Mouse (Mus musculus): ENCODE data around the gene Serpine2. TPM values are rescaled to one million over a fixed set of nuclear protein-coding genes. Genes with fewer than 3 reads are reported as not detected.
A peak's percentile ranks its signal among the peaks of the same experiment; 100 is the strongest.

Serpine2 gene
- polyA plus RNA-seq (2015; fragmentation: Nextera tagmentation; extraction: Ambion mirVana): 342 and 369 TPM in 2 replicates

DNA sequence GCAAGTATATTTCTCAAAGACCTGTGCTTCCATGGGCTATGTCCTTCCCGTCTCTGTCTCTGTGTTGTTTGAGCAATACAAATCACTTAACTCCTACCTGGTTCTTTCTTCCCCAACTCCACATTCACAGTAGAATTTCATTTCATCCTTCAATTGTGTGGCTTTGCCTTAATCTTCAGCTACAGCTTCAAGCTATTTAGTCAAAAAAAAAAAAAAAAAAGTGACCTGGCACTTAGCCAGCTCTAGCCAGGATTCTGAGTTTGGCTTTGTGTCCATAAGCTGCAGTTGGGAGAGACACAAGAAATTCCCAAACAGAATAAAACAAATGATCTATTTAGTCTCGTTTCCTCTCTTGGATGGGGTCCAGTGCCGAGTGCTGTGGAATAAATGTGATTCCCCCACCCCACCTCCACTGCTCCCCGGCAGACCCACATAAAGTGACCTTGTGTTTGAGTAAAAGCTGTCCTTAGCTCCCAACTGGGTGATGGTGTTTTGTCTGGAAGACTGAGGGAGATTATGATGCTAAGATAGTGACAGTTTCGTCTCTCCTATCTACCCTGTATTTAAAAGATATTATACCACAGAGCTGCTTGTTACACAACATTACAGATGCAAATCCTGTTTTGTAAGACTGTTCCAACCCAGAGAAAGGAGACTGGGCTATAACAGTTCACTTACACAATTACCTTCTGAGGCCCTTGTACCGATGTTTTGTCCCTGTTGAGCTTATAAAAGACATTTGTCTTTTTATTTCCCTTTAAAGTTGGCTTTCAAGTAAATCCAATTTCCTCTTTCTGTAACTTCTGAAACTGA, at the start of gene Serpine2:
Gene Serpine2, minus strand, starts transcription at position 51 of the 813 bp plus-strand sequence.
- WGBS: 8% methylated on average over 6 of the region's 6 CpGs
- no peaks in the 10 kb centered on the region for H3K36me3 ChIP-seq (ENCODE audit: control insufficient read depth, insufficient read depth, low read length)
- H3K4me3 ChIP-seq (ENCODE audit: low read length): no peak within 1 kb of the TSS; the same call in 1 of the 2 replicates
- H3K4me1 ChIP-seq (replicated peaks; ENCODE audit: control insufficient read depth, insufficient read depth, low read length): peaks cover 27% of the 10 kb centered on the region
- H3K9me3 ChIP-seq (ENCODE audit: control insufficient read depth, low read length): no peaks in the 10 kb centered on the region
- peak within 1 kb of the TSS; percentile 42; the same call in 1 of the 2 replicates for H3K4me2 ChIP-seq (ENCODE audit: low read depth, low read length)
- H3K27me3 ChIP-seq (ENCODE audit: control insufficient read depth, insufficient read depth, low read depth, low read length): no peaks in the 10 kb centered on the region
- ATAC-seq (ENCODE audit: low read depth): peak; percentile 34
- no peak within 1 kb of the TSS for H3K9ac ChIP-seq (ENCODE audit: low read length)
- peak within 1 kb of the TSS; percentile 91 for H3K27ac ChIP-seq (ENCODE audit: low read length)

DNA sequence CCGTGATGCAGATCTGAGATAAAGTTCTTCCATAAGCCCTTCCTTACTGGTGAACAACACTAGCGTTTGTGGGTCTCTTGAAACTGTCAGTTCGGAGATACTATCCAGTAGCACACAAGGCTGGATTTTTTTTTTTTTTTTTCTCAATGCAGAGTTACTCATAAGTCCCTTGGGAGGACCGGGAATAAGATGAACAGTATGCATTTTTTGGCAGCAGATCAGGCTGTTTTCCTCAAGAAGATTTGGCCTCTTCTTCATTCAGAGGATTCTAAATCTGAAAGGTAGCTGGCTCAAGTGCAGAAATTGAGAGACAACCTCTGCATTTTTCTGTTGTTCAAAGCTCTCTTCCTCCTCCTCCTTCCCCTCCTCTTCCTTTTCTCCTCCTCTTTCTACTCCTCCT, 46.8 kb upstream of the Serpine2 start:
- Histone ChIP-seq H3K9me3 (ENCODE audit: control insufficient read depth, low read length) (no peaks in the 10 kb centered on the region; the same call in 1 of the 2 replicates), H3K4me2 (ENCODE audit: low read depth, low read length) (no peak overlapping the region), H3K36me3 (ENCODE audit: control insufficient read depth, insufficient read depth, low read length) (no peaks in the 10 kb centered on the region), H3K4me1 (replicated peaks; ENCODE audit: control insufficient read depth, insufficient read depth, low read length) (no peaks in the 10 kb centered on the region), H3K4me3 (ENCODE audit: low read length) (no peak overlapping the region), H3K9ac (ENCODE audit: low read length) (no peak overlapping the region), H3K27ac (ENCODE audit: low read length) (no peak overlapping the region), H3K27me3 (ENCODE audit: control insufficient read depth, insufficient read depth, low read depth, low read length) (no peaks in the 10 kb centered on the region)
- ATAC-seq (ENCODE audit: low read depth): no peak
- 60% methylated on average over 4 of the region's 4 CpGs for WGBS

DNA sequence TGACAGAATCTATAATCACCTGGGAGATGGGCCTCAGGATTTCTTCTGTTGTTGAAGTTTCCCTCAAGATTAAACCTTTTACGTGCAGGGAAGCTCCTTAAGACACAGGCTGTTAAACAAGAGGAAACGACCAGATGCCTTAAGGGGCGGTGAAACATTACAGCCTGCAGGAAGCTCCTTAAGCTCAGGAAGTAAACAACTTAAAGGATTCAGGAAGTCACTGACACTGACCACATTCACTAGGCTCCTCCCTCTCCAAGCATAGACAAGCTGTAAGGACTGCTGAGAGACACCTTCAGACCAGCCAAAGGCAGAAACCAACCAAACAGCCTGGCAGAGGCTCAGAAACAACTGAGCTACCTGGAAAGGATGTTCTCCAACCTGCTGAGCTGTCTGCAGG, 44.3 kb upstream of the Serpine2 start:
- no peak overlapping the region for H3K4me2 ChIP-seq (ENCODE audit: low read depth, low read length)
- H3K27ac ChIP-seq (ENCODE audit: low read length): no peak overlapping the region
- no peak overlapping the region for H3K4me3 ChIP-seq (ENCODE audit: low read length)
- no peak for ATAC-seq (ENCODE audit: low read depth)
- no peak overlapping the region for H3K9ac ChIP-seq (ENCODE audit: low read length)
- H3K36me3 ChIP-seq (ENCODE audit: control insufficient read depth, insufficient read depth, low read length): no peaks in the 10 kb centered on the region
- no peaks in the 10 kb centered on the region for H3K4me1 ChIP-seq (replicated peaks; ENCODE audit: control insufficient read depth, insufficient read depth, low read length)
- no peaks in the 10 kb centered on the region for H3K27me3 ChIP-seq (ENCODE audit: control insufficient read depth, insufficient read depth, low read depth, low read length)
- H3K9me3 ChIP-seq (ENCODE audit: control insufficient read depth, low read length): no peaks in the 10 kb centered on the region
- 30% methylated on average over 3 of the region's 3 CpGs for WGBS

DNA sequence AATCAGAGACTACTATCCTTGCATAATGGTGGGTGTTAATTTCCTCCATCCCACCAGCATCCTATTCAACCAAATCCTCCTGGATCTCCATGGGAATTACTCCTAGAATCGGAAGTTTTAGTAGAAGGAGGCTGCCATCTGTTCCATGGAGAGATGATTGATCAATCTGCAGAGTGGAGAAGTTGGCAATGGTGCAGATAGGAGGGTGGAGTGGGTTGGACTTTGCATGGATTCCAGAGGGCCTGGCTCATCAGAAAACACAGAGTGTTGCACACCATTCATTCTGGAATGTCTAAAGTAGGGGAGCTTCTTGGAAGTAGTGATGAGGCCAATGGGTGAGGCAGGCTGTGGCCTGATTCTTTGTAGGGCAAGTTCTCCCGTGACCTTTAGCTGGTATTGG, 41.9 kb upstream of the Serpine2 start:
- WGBS: 69% methylated on average over 2 of the region's 2 CpGs
- Histone ChIP-seq H3K27ac (ENCODE audit: low read length) (no peak overlapping the region), H3K4me3 (ENCODE audit: low read length) (no peak overlapping the region), H3K9me3 (ENCODE audit: control insufficient read depth, low read length) (no peaks in the 10 kb centered on the region), H3K27me3 (ENCODE audit: control insufficient read depth, insufficient read depth, low read depth, low read length) (no peaks in the 10 kb centered on the region), H3K4me2 (ENCODE audit: low read depth, low read length) (no peak overlapping the region), H3K9ac (ENCODE audit: low read length) (no peak overlapping the region), H3K36me3 (ENCODE audit: control insufficient read depth, insufficient read depth, low read length) (no peaks in the 10 kb centered on the region), H3K4me1 (replicated peaks; ENCODE audit: control insufficient read depth, insufficient read depth, low read length) (no peaks in the 10 kb centered on the region)
- ATAC-seq (ENCODE audit: low read depth): no peak

DNA sequence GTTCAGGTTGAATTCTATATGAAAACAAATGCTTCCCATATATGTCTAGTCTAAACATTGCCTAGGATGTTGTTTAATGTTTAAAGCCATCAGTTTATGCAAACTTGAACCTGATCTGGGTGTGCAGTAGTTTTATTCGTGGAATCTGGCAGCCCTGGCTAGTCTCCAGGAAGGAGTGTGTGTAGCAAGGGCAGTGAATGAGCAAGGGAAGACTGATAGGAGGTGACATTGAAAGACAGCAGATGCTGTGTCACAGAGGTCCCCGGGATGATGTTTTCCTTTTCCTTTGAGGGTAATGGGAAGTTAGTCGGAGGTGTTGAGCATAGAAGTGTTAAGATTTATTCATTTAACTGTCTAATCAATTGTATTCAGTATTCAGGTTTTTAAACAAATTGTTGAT, 21.7 kb upstream of the Serpine2 start:
- Histone ChIP-seq H3K27me3 (ENCODE audit: control insufficient read depth, insufficient read depth, low read depth, low read length) (no peaks in the 10 kb centered on the region), H3K9me3 (ENCODE audit: control insufficient read depth, low read length) (no peaks in the 10 kb centered on the region), H3K9ac (ENCODE audit: low read length) (no peak overlapping the region), H3K4me2 (ENCODE audit: low read depth, low read length) (no peak overlapping the region), H3K36me3 (ENCODE audit: control insufficient read depth, insufficient read depth, low read length) (no peaks in the 10 kb centered on the region), H3K4me3 (ENCODE audit: low read length) (no peak overlapping the region), H3K4me1 (replicated peaks; ENCODE audit: control insufficient read depth, insufficient read depth, low read length) (peaks cover 9% of the 10 kb centered on the region; the same call in 1 of the 2 replicates), H3K27ac (ENCODE audit: low read length) (no peak overlapping the region)
- 26% methylated on average over 3 of the region's 3 CpGs for WGBS
- ATAC-seq (ENCODE audit: low read depth): no peak

DNA sequence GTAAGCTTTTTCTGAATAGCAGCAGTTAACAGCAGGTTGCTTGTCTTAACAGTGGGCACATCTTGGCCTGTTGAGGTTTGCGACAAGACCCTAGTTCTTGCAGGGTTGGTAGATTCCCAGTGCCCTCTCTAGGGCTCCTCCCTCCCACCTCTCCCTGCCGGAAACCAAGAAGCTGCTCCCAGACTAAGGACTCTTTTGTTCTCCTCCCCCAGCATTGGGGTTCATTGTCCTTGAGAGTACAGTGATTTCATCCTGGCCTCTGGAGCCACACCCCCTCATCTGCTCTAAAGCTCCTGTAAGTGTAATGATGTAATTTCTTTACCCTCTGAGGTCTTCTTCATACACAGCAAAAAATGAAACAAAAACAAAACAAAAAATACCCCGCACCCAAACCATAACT, 13.8 kb upstream of the Serpine2 start:
- WGBS: 56% methylated on average over 3 of the region's 3 CpGs
- peak; percentile 45 for ATAC-seq (ENCODE audit: low read depth)

DNA sequence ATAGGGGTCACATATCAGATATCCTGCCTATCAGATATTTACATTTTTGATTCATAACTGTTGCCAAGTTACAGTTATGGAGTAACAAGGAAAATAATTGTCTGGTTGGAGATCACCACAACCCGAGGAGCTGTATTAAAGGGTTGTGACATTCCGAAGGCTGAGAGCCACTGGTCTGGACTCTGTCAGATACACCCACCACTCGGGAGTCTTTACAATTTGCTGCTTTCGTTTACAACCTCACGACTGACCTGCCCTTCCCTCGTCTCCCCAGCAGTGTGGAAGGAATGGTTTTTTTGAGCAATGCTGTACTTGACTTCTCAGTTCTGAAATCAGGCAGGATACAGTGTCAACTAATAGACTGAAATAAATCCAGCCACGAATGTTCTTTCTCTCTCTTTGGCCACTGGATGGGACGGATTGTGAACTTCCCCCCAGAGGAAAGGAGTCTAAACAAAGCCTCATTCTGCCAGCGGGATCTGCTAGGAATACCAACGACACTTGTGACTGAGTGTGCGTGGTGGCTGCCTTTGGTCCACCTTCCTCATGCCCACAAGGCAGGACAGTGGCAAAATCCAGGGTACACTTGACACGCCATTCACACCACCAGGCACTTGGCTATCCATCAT, 455 bp downstream of the Serpine2 start:
- peak; percentile 78 for ATAC-seq (ENCODE audit: low read depth)
- Histone ChIP-seq H3K9me3 (ENCODE audit: control insufficient read depth, low read length) (no peaks in the 10 kb centered on the region), H3K36me3 (ENCODE audit: control insufficient read depth, insufficient read depth, low read length) (no peaks in the 10 kb centered on the region), H3K4me3 (ENCODE audit: low read length) (no peak overlapping the region; the same call in 1 of the 2 replicates), H3K27ac (ENCODE audit: low read length) (peak overlapping the region; percentile 91), H3K4me2 (ENCODE audit: low read depth, low read length) (peak overlapping the region; percentile 42; the same call in 1 of the 2 replicates), H3K9ac (ENCODE audit: low read length) (no peak overlapping the region), H3K27me3 (ENCODE audit: control insufficient read depth, insufficient read depth, low read depth, low read length) (no peaks in the 10 kb centered on the region), H3K4me1 (replicated peaks; ENCODE audit: control insufficient read depth, insufficient read depth, low read length) (peaks cover 31% of the 10 kb centered on the region)
- 17% methylated on average over 12 of the region's 12 CpGs for WGBS

More for the DNA sequence above, 13.8 kb upstream of the Serpine2 start:
- no peaks in the 10 kb centered on the region for H3K27me3 ChIP-seq (ENCODE audit: control insufficient read depth, insufficient read depth, low read depth, low read length)
- no peaks in the 10 kb centered on the region for H3K36me3 ChIP-seq (ENCODE audit: control insufficient read depth, insufficient read depth, low read length)
- no peak overlapping the region for H3K4me2 ChIP-seq (ENCODE audit: low read depth, low read length)
- no peak overlapping the region for H3K27ac ChIP-seq (ENCODE audit: low read length)
- H3K9me3 ChIP-seq (ENCODE audit: control insufficient read depth, low read length): no peaks in the 10 kb centered on the region
- no peaks in the 10 kb centered on the region for H3K4me1 ChIP-seq (replicated peaks; ENCODE audit: control insufficient read depth, insufficient read depth, low read length)
- H3K9ac ChIP-seq (ENCODE audit: low read length): no peak overlapping the region
- no peak overlapping the region for H3K4me3 ChIP-seq (ENCODE audit: low read length)

DNA sequence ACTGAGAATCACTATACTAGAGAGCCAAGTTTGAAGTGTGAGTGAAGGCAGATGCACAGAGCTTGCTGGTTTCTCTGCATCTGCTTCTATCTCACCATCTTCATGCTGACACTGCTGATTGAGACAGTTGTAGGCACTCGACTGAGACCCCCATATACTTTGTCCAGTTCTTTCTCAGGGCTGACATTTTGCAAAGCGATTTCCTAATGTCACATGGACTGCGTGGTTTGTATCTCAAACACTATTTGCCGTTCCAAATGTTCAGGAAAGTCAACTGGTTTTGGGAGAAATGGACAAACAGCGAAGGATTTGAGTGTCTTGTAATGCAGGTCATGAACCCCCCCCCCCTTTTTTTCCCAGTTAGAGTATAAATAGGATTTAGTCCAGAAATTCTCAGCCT, 1.0 kb downstream of the Serpine2 start:
- Histone ChIP-seq H3K4me2 (ENCODE audit: low read depth, low read length) (no peak overlapping the region), H3K9me3 (ENCODE audit: control insufficient read depth, low read length) (no peaks in the 10 kb centered on the region), H3K27ac (ENCODE audit: low read length) (peak overlapping the region; percentile 91; the same call in 1 of the 2 replicates), H3K27me3 (ENCODE audit: control insufficient read depth, insufficient read depth, low read depth, low read length) (no peaks in the 10 kb centered on the region), H3K9ac (ENCODE audit: low read length) (no peak overlapping the region), H3K36me3 (ENCODE audit: control insufficient read depth, insufficient read depth, low read length) (no peaks in the 10 kb centered on the region), H3K4me1 (replicated peaks; ENCODE audit: control insufficient read depth, insufficient read depth, low read length) (peaks cover 31% of the 10 kb centered on the region), H3K4me3 (ENCODE audit: low read length) (no peak overlapping the region)
- 51% methylated on average over 5 of the region's 5 CpGs for WGBS
- ATAC-seq (ENCODE audit: low read depth): peak; percentile 72

DNA sequence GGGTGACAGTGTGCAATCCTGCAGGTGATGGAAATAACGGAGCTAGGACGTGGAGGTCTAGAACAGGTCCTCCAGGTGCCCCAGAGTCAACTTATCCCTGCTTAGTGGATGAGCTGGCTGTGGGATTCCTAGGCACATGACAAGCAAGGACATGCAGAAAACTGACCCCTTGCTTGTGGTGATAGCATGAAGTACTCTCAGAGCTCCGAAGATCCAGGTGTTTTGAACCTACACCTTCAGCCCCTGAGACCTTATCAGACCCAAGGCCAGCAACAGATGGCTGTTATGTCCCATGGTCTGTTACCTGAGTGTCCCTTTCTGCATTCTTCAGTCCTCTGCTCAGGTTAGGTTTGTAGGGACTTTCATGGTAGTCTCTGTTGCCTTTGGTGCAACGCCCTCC, 2.0 kb downstream of the Serpine2 start:
- WGBS: 20% methylated on average over 4 of the region's 4 CpGs
- peak overlapping the region; percentile 95 for H3K4me2 ChIP-seq (ENCODE audit: low read depth, low read length)

More for the DNA sequence above, 2.0 kb downstream of the Serpine2 start:
- Histone ChIP-seq H3K9ac (ENCODE audit: low read length) (peak overlapping the region; percentile 90), H3K4me1 (replicated peaks; ENCODE audit: control insufficient read depth, insufficient read depth, low read length) (peaks cover 31% of the 10 kb centered on the region), H3K36me3 (ENCODE audit: control insufficient read depth, insufficient read depth, low read length) (no peaks in the 10 kb centered on the region), H3K27me3 (ENCODE audit: control insufficient read depth, insufficient read depth, low read depth, low read length) (no peaks in the 10 kb centered on the region), H3K27ac (ENCODE audit: low read length) (peak overlapping the region; percentile 34), H3K4me3 (ENCODE audit: low read length) (peak overlapping the region; percentile 82), H3K9me3 (ENCODE audit: control insufficient read depth, low read length) (no peaks in the 10 kb centered on the region)
- ATAC-seq (ENCODE audit: low read depth): no peak

Data from lung, embryonic 16.5 days (tissue).